Mouse (Mus musculus) hindbrain, postnatal 0 days (tissue): ENCODE data around the gene Mmd. TPM values are rescaled to one million over a fixed set of nuclear protein-coding genes. Genes with fewer than 3 reads are reported as not detected.

ENCODE experiments used
- ATAC-seq: fragments of 200-750 bp; cut with Nextera tagmentation; 2 replicates; pipeline ENCODE4 v1.8.0; 2017; ENCODE audit warnings: mild to moderate bottlenecking, moderate TSS enrichment, moderate library complexity
- DNase-seq: peaks from one replicate; pipeline ENCODE4 v3.0.0-alpha.2; 2015; ENCODE audit warnings: low spot score
- H3K27ac ChIP-seq: fragments of 300-500 bp; sonication (generic); 2 replicates; pipeline ENCODE4 v1.5.1; 2014; ENCODE audit warnings: mild to moderate bottlenecking
- H3K27me3 ChIP-seq: fragments of 300-500 bp; sonication (generic); 2 replicates; pipeline ENCODE4 v1.6.1; 2014; ENCODE audit warnings: low read length, mixed read lengths; ENCODE audit not compliant: insufficient read depth
- H3K36me3 ChIP-seq: fragments of 300-500 bp; sonication (generic); 2 replicates; pipeline ENCODE4 v1.6.1; 2014; ENCODE audit warnings: low read length, mixed read lengths; ENCODE audit not compliant: insufficient read depth
- H3K4me1 ChIP-seq: fragments of 300-500 bp; sonication (generic); 2 replicates; pipeline ENCODE4 v1.6.1; 2014; ENCODE audit warnings: antibody characterized with exemption, low read length, mixed read lengths; ENCODE audit not compliant: insufficient read depth
- H3K4me2 ChIP-seq: fragments of 300-500 bp; sonication (generic); 2 replicates; pipeline ENCODE4 v1.6.1; 2014; ENCODE audit warnings: low read depth, mild to moderate bottlenecking, low read length, moderate library complexity, mixed read lengths
- H3K4me3 ChIP-seq: fragments of 300-500 bp; sonication (generic); 2 replicates; pipeline ENCODE4 v1.5.1; 2014; ENCODE audit warnings: low read length
- H3K9ac ChIP-seq: fragments of 300-500 bp; sonication (generic); replicated peaks from 2 replicates; pipeline ENCODE4 v1.6.1; 2014; ENCODE audit warnings: mild to moderate bottlenecking, low read length, moderate library complexity, mixed read lengths
- H3K9me3 ChIP-seq: fragments of 300-500 bp; sonication (generic); 2 replicates; pipeline ENCODE4 v1.6.1; 2016; ENCODE audit warnings: low read length, mixed read lengths
- CTCF ChIP-seq: IDR thresholded peaks from 2 replicates; pipeline ENCODE4 v1.5.1; 2016; ENCODE audit warnings: antibody characterized with exemption, control low read depth, low read depth
- WGBS: fragments of 180-500 bp; shearing (Covaris S2); extraction: QIAGEN DNeasy Blood & Tissue Kit; methylation state at CpG from one replicate; pipeline ENCODE4 v1.1.7; 2014; 5-methylcytosine and 5-hydroxymethylcytosine counted together
- polyA plus RNA-seq: library from polyadenylated mRNA; unstranded; fragments of >200 nt; fragmentation: Nextera tagmentation; extraction: Ambion mirVana; gene quantifications from 2 replicates; pipeline ENCODE4 v1.2.1, GENCODE M21; 2015
- total RNA-seq: library from RNA; depleted of rRNA; stranded (reverse); fragments of >200 nt; gene quantifications from 2 replicates; pipeline ENCODE4 v1.2.3, GENCODE M21; 2014

The Mmd gene
- total and polyA plus RNA-seq, 2 experiments from 2014 or later = 101 to 200 TPM

DNA sequence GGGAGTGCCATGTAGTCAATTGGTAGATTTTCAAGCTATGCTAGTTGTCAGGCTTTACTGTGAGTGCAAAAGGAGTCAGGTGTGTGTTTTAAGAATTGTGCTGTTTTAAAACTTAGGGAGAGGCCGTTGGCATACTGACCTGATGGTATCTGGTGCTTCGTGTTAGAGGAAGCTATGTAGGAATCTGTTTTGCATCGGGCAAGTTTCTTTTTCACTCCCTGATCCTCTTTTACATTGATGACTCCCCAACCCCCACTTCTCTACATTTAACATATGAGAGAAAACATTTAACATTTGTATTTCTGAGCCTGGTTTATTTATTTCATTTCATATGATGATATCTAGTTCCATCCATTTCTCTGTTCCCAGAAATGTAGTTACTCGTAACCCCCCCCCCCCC, 1.5 kb upstream of the Mmd start:
- H3K4me2 ChIP-seq = no peak overlapping the region
- H3K27ac ChIP-seq = no peak overlapping the region
- ATAC-seq (no peak), DNase-seq (no peak)
- no peaks in the 10 kb centered on the region for H3K36me3 ChIP-seq
- no peaks in the 10 kb centered on the region for H3K9me3 ChIP-seq
- peaks cover 9% of the 10 kb centered on the region for H3K4me1 ChIP-seq
- H3K9ac ChIP-seq = no peak overlapping the region
- WGBS = 65% methylated on average over 4 of the region's 4 CpGs
- no peak overlapping the region for H3K4me3 ChIP-seq
- no peak for TF ChIP-seq CTCF
- H3K27me3 ChIP-seq = no peaks in the 10 kb centered on the region

GRCm38 (mm10) chr11:90249701-90250141, 465 bp downstream of the Mmd start:
- no peak for ATAC-seq
- Histone ChIP-seq H3K27ac (peak overlapping the region; percentile 87), H3K4me2 (peak overlapping the region; percentile 96), H3K36me3 (no peaks in the 10 kb centered on the region), H3K9ac (peak overlapping the region; percentile 79), H3K27me3 (no peaks in the 10 kb centered on the region), H3K4me3 (peak overlapping the region; percentile 79), H3K9me3 (no peaks in the 10 kb centered on the region), H3K4me1 (peaks cover 9% of the 10 kb centered on the region)
- DNase-seq = no peak
- TF ChIP-seq CTCF = no peak
- under 1% methylated on average over 22 of the region's 22 CpGs for WGBS

DNA sequence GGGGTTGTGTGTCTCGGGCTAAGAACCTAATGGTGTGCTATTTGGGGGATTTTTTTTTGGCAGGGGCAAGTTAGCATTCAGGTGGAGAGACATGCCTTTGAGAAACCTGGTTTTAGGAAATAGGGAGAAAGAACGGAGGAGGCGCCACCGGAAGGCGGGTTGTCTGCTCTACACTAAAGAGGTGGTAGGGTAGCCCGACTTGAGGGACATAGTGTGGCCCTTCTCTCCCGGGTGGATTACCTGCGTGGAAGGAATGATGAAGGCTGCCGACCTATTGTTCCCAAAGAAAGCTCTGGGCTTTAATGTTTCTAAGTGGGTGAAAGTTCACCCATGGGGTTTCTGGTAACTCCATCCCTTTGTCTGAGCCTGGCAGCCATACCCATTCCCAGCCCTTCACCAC, 933 bp downstream of the Mmd start:
- H3K4me1 ChIP-seq = peaks cover 9% of the 10 kb centered on the region
- peak overlapping the region; percentile 96 for H3K4me2 ChIP-seq
- DNase-seq (peak; percentile 23), ATAC-seq (no peak)
- no peaks in the 10 kb centered on the region for H3K36me3 ChIP-seq
- H3K9ac ChIP-seq = peak overlapping the region; percentile 79
- TF ChIP-seq CTCF = no peak; the same call in 1 of the 2 replicates
- H3K27ac ChIP-seq = peak overlapping the region; percentile 87
- no peaks in the 10 kb centered on the region for H3K27me3 ChIP-seq
- no peaks in the 10 kb centered on the region for H3K9me3 ChIP-seq
- 2% methylated on average over 9 of the region's 9 CpGs for WGBS
- peak overlapping the region; percentile 79 for H3K4me3 ChIP-seq

- DNase-seq = no peak
- Histone ChIP-seq H3K4me3 (peak overlapping the region; percentile 79), H3K9ac (peak overlapping the region; percentile 79; the same call in 1 of the 2 replicates), H3K4me1 (peaks cover 9% of the 10 kb centered on the region), H3K9me3 (no peaks in the 10 kb centered on the region), H3K27ac (0 out of 2 replicates have a peak overlapping the region, but pooled peaks have one; percentile 87), H3K27me3 (no peaks in the 10 kb centered on the region), H3K36me3 (no peaks in the 10 kb centered on the region), H3K4me2 (peak overlapping the region; percentile 96)
- no peak for TF ChIP-seq CTCF
- no peak for ATAC-seq
- WGBS = 47% methylated on average over 7 of the region's 7 CpGs
These were observed 1.5 kb downstream of the Mmd start for GRCm38 (mm10) chr11:90250730-90251129.

GRCm38 (mm10) chr11:90251923-90252322, 2.7 kb downstream of the Mmd start:
- ATAC-seq = no peak
- no peak for DNase-seq
- Histone ChIP-seq H3K4me2 (peak overlapping the region; percentile 96; the same call in 1 of the 2 replicates), H3K9ac (no peak overlapping the region), H3K27me3 (no peaks in the 10 kb centered on the region), H3K36me3 (no peaks in the 10 kb centered on the region), H3K4me3 (no peak overlapping the region), H3K9me3 (no peaks in the 10 kb centered on the region), H3K27ac (no peak overlapping the region), H3K4me1 (peaks cover 9% of the 10 kb centered on the region)
- 42% methylated on average over 2 of the region's 2 CpGs for WGBS
- no peak for TF ChIP-seq CTCF

GRCm38 (mm10) chr11:90252366-90252765, 3.1 kb downstream of the Mmd start:
- Histone ChIP-seq H3K36me3 (no peaks in the 10 kb centered on the region), H3K27me3 (no peaks in the 10 kb centered on the region), H3K4me3 (no peak overlapping the region), H3K4me2 (peak overlapping the region; percentile 96; the same call in 1 of the 2 replicates), H3K9me3 (no peaks in the 10 kb centered on the region), H3K4me1 (peaks cover 9% of the 10 kb centered on the region), H3K27ac (no peak overlapping the region), H3K9ac (no peak overlapping the region)
- peak; percentile 36 for DNase-seq
- no peak for TF ChIP-seq CTCF
- ATAC-seq = no peak
- 47% methylated on average over 8 of the region's 8 CpGs for WGBS

- no peak overlapping the region for H3K9ac ChIP-seq
- DNase-seq (no peak), ATAC-seq (no peak)
- peaks cover 9% of the 10 kb centered on the region for H3K4me1 ChIP-seq
- H3K4me3 ChIP-seq = no peak overlapping the region
- no peaks in the 10 kb centered on the region for H3K9me3 ChIP-seq
- WGBS = 87% methylated on average over 3 of the region's 3 CpGs
- H3K27ac ChIP-seq = no peak overlapping the region
- no peak overlapping the region for H3K4me2 ChIP-seq
- H3K27me3 ChIP-seq = no peaks in the 10 kb centered on the region
- H3K36me3 ChIP-seq = no peaks in the 10 kb centered on the region
- TF ChIP-seq CTCF = no peak
These were observed 5.3 kb downstream of the Mmd start for GRCm38 (mm10) chr11:90254536-90254935.
